Mouse (Mus musculus): ENCODE results near the gene Tnk2.

DNA sequence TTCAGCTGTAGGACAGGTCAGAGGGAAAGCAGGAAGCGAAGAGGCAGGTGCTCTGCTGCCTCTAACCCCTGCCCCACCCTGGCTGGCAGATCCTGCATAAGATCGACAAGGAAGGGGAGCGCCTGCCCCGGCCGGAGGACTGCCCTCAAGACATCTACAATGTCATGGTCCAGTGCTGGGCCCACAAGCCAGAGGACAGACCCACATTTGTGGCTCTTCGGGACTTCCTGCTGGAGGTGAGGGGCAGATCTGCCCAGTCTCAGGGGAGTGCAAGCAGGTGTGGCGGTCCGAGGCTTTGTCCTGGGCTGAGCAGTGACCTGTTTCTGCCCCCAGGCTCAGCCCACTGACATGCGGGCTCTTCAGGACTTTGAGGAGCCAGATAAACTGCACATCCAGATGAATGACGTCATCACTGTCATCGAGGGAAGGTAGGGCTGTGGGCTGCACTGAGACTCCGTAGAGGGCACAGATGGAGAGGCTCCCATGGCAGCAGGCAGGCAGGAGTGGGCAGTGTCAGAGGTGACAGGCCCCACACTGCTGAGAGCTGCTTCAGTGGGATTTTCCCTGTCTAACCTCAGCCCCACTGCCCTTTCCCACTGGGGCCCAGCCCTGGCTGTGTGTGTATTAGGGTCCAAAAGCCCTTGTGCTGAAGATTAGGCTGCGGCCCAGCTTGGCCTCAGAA lies 27.7 kb downstream of the Tnk2 start:
- TF ChIP-seq GABPA (IDR thresholded peaks at IDR 0.05; ENCODE audit: insufficient replicate concordance, low read depth, low read length) = no peak
- no peak for TF ChIP-seq ZC3H11A (IDR thresholded peaks at IDR 0.05; ENCODE audit: low read depth, low read length)
- TF ChIP-seq CTCF (conservative IDR thresholded peaks at IDR 0.05 in 1 of 2, IDR thresholded peaks at IDR 0.05 in 1 of 2; ENCODE audit: low read depth in 2 of 2, low read length in 2 of 2) = no peak
- TF ChIP-seq CHD2 (IDR thresholded peaks at IDR 0.05; ENCODE audit: low read length) = no peak
- 0 out of 2 replicates have a peak, but pooled peaks have one; percentile 6 for TF ChIP-seq ETS1 (conservative IDR thresholded peaks at IDR 0.05; ENCODE audit: low read depth, low read length)
- no peak for TF ChIP-seq POLR2A (IDR thresholded peaks at IDR 0.05; ENCODE audit: low read depth, low read length)
- TF ChIP-seq EP300 (IDR thresholded peaks at IDR 0.05; ENCODE audit: low read length) = peak; percentile 55; the same call in 1 of the 2 replicates
- TF ChIP-seq KAT2A (IDR thresholded peaks at IDR 0.05; ENCODE audit: insufficient replicate concordance, low read length) = no peak
- TF ChIP-seq MEF2A (IDR thresholded peaks at IDR 0.05; ENCODE audit: borderline replicate concordance, low read depth, low read length) = peak; percentile 51
- TF ChIP-seq MAX (IDR thresholded peaks at IDR 0.05; ENCODE audit: low read length) = peak; percentile 54; the same call in 1 of the 2 replicates
- TF ChIP-seq TCF12 (IDR thresholded peaks at IDR 0.05; ENCODE audit: low read depth, low read length) = peak; percentile 54
- TF ChIP-seq HCFC1 (IDR thresholded peaks at IDR 0.05; ENCODE audit: low read depth, low read length) = no peak; the same call in 1 of the 2 replicates
- no peak for TF ChIP-seq MYC (IDR thresholded peaks at IDR 0.05; ENCODE audit: low read depth, low read length)
